Mouse (Mus musculus) mouse embryonic stem cell (cell line): ENCODE results near the gene Trappc11.
"Not testable (repeated sequence)": the region's sequence is repeated elsewhere in the genome, so short reads cannot be mapped to it uniquely, and the experiment has no call there.

Experiments used
- in situ Hi-C, 2 experiments: fragments of 300-500 bp; cut with MboI; formaldehyde crosslinking; loops; 1 replicate in 1 of 2; 3 replicates in 1 of 2; pipeline ENCODE4 v1.14.3; 2019 to 2020; ENCODE audit warnings: low sequenced_read_pairs in 2 of 2, low pct_unique_long_range_greater_than_20kb in 1 of 2, mixed read lengths in 1 of 2; ENCODE audit not compliant: unreplicated experiment in 1 of 2

Trappc11 gene

DNA sequence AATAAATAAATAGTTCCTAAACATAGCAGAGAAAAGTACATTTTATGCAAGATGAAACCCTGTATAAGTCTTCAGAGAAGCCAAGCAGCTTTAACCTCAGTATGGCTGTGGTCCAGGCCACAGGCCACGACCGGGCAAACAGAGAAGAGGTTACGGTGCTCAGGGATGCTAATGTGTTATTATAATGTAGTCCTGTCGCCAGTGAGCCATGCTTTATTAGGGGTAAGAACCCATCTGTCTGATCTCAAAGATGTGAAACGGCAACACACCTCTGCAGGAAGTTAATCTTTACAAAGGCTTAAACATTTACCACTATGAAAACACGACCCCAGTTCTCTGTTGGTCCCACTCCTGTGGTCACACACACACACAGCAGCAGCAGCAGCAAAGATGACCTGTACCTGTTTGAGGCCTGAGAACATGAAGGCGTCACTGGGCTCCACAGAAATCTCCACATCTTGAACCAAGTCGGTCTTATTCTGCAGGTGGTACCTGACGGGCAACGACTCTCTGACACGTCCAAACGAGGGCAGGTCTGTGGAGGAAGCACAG, 38.6 kb downstream of the Trappc11 start:
- in situ Hi-C loops = no loop called here

DNA sequence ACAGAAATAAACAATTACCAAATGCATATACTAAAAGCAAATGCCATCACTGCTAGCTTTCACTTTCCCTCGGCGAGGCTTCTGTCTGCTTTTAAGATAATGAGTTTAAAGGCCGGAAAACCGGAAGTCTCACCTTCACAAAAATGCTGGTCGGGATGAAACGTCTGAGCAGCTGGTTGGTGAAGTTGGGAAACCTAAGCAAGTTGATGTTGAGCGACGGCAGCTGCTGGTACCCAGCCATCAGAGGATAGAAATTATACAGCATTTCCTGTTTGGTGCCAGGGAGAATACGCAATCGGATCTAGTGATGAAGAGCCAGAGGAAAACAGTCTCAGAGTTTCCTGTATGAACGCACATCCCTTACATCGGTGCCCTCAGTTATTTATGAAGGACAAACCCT, 40.2 kb downstream of the Trappc11 start:
- in situ Hi-C loops = no loop called here

DNA sequence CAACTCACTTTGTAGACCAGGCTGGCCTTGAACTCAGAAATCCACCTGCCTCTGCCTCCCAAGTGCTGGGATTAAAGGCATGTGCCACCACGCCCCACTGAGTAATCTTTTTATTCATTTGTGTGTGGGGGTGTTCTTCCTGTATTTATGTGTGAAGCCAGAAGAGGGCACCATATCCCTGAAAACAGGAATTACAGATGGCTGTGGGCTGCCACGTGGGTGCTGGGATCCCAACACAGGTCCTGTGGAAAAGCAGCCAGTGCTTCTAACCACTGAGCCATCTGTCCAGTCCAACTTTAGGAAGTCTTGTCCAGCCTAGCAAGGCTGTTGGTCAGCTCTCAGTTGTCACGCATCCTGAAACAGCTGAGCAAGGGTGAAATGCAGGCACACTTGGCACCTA, 46.0 kb downstream of the Trappc11 start:
- in situ Hi-C loops = no loop called here

DNA sequence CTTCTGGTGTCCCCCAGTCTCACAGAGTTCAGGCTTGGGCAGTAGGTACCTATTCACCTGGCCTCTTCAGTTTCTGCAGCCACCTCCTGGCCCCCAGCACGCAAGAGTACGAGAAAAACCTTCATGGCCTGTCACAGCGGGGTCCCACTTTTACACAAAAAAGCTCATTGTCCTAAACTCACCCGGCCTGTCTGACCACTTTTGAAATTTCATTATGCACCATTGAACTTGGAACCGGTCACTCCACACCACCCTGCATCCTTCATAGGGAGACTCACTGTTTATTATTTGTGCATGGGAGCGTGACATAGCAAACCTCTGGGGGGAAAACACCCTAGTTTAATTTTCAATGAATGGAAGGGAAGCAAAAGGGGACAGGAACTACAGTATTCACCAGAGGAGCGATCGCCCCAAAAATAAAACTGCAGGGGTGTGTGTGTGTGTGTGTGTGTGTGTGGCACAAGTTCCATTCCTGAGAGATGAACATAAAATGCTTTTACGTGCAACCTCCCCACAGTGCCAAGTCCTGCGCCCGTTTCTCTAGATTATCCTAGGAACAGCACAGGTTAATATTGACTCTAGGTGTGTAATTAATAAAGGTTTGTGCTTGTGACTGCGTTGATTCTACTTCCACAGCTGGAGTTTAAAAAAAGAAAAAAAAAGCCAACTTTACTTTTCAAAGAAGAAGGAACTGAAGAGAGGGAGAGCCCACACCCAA, 50.8 kb downstream of the Trappc11 start:
- in situ Hi-C loops = no loop called here

DNA sequence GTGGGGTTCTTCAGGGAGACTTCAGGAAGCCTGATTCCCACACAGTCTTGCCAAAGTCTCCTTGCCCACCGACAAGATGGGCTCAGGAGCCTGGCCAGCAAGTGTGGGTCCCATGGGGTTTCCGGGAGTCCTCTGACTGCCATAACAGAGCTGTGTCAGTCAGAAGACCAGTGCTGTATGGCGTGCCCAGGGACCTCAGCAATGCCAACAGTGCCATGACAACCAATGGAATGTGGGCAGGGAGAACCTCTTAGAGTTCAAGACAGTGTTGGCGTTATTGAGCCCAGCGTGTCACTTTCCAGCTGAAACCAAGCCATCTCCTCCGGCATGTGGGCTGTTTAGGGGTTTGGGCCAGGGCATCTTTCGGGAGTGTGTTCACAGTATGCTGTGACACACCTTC, 53.2 kb downstream of the Trappc11 start:
- in situ Hi-C loops = no loop called here

DNA sequence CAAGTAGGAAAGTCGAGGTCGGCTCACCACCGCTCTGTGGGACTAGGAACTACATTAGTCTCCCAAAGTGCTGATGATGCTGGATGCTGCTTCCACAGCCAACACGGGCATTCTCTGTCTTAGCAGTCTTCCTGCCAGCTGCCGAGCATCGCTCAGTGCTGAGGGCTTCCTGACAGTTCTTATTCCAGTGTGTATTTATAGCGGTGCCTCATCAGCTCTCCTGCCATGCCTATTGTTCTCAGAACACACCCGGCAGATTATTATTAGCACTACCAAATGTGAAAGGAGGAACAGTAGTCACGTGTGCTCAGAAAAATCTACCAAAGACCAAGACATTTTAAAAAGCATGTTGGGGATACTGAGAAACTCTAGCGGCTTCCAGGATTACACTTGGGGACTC, 71.6 kb downstream of the Trappc11 start:
- in situ Hi-C loops = no loop called here

DNA sequence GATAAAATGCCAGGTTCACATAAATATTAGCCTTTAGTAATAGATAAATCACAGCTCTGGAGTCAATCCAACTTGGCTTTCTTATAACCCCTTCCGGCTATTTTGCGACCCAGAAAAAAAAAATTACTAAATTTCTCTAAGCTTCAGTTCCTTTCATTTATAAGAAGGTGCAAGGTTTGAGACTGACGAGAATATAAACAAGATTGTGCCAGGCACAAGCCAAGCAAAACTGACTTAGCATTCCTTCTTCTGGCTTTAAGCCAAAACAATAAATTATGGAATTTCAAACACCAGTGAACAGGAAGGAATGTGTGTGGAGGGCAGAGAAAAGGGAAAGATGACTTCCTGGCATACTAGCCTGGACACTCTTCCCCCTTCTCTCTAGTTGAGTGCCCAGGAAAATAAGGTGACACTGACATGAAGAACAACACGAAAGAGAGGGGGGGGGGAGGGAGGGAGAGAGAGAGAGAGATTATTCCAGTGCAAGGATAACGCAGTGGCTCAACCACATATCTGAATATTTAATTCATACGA, 74.0 kb downstream of the Trappc11 start:
- in situ Hi-C loops = no loop called here

DNA sequence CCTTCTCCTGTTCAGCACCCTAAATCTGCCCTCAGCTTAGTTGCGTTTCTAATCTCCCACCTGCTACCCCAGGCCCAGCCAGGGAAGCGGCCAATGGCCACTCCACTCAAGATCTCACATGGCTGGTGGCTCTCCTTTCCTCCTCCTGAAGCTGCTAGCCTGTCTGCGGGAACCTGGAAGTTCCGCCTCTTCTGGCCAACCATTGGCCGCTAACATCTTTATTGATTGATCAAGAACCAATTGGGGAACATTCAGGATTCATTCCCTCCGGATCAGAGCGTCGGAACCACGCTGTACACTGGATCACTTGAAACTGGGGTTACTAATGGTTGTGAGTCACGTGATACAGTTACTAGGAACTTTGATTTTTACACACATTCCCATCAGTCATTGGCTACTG, 74.7 kb downstream of the Trappc11 start:
- in situ Hi-C loops = no loop called here

DNA sequence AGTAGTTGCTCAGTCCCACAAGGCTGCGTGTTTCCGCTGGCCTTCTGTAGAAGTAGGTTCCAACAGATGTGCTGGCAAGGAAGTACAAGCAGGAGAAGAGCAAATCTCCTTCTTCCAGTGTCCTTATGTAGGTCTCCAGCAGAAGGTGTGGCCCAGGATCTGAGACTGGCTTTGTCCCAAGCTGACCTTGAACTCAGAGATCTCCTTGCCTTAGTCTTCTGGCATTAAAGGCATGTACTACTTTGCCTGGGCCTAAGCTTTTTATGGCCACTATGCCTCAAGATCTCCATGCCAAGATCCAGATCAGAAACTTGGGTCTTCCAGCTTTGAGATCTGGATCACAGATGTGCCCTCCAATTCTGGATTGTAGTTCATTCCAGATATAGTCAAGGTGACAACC, 84.1 kb downstream of the Trappc11 start:
- in situ Hi-C loops = not testable (repeated sequence)

DNA sequence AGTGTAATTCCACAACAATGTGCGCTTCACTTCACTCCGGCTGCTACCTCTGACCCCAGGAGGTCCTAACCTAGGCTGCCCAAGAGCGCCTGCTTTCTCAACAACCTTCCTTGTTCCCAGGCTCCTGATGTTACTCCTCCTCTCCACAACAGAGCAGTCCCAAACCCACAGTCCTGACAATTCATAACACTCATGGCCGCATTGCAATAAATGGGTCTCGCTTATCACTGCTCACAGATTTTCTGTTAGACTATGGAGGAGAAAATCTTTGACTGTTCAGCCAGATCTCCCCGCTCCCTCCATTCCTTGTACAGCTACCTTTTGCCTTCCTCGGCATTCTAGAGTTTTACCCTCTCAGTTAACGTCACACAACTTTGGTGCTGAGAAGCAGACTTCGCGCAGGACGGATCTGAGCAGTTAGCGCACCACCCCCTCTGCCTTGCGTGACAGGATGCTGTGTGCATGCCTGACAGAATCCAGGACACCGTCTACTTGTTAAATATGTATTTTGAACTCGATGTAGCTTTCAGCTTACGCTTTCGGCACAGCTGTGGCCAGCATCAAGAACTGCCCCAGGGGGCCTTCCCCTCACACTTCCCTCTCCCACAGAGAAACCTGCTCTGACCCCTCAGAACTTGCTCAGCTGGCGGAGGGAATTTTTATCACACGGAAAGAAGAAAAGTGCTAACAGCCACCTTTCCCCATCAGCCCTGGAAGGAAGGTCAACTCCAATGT, 86.8 kb downstream of the Trappc11 start, which contains the start of gene Stox2:
Gene Stox2, minus strand, starts transcription at position 51 of the 735 bp plus-strand sequence.
- in situ Hi-C loops = no loop called here
